Mouse (Mus musculus): ENCODE results near the gene Gm11549.

Gm11549 gene

GRCm38 (mm10) chr3:36521073-36522060 is at the start of gene Gm11549:
Gm11549 (minus strand) TSS chr3:36521813.
- peak; percentile 60 to 67 for DNase-seq (ENCODE audit: low spot score in 2 of 2)

DNA sequence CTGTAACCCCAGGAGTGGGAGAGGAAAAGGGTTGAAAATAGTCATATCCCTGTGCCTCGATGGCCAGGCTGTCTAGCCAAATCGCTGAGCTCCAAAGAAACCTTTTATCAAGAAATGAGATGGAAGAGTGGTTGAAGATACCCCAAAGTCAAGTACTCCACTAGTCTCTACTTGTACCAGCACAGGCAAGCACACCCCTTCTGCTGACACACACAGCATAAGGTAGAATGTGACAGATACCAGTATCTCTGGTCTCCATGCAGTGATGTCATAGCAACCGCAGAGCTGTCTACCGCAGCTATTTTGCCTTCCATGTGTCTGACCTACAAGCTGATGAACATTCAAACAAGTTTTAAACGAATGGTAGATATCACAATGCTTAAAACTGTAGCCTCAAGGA is 48.2 kb upstream of the Gm11549 start:
- DNase-seq (ENCODE audit: low spot score in 2 of 2), result no peak

DNA sequence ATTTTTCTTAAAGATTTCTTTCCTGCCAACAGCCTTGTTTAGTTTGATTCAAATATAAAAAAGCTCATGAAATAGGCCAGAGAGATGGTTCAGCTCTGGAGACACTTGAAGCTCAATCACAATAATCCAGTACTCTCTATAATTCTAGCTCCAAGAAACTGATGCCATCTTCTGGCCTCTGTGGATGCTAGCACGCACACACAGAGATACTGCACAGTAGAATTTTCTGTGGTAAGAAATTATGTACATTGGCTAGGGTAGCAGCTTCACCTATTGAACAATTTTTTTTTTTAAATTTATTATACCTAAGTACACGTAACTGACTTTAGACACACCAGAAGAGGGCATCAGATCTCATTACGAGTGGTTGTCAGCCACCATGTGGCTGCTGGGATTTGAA is 42.1 kb upstream of the Gm11549 start:
- DNase-seq (ENCODE audit: low spot score in 2 of 2), result no peak

DNA sequence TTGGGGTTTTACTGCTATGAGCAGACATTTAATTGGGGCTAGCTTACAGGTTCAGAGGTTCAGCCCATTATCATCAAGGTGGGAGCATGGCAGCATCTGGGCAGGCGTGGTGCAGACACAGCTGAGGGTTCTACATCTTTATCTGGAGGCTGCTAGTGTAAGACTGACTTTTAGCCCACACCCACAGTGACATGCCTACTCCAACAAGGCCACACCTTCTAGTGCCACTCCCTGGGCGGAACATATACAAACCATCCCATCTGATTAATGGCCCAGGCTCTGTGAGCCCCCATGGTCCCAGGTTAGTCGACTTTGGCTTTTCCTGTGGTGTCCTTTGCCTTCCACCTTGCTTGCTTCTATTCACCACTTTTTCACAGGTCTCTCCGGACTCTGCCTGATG is 38.0 kb upstream of the Gm11549 start:
- DNase-seq (ENCODE audit: low spot score in 2 of 2), result no peak

GRCm38 (mm10) chr3:36557601-36558000 is 36.0 kb upstream of the Gm11549 start:
- DNase-seq (ENCODE audit: low spot score in 2 of 2), result no peak

DNA sequence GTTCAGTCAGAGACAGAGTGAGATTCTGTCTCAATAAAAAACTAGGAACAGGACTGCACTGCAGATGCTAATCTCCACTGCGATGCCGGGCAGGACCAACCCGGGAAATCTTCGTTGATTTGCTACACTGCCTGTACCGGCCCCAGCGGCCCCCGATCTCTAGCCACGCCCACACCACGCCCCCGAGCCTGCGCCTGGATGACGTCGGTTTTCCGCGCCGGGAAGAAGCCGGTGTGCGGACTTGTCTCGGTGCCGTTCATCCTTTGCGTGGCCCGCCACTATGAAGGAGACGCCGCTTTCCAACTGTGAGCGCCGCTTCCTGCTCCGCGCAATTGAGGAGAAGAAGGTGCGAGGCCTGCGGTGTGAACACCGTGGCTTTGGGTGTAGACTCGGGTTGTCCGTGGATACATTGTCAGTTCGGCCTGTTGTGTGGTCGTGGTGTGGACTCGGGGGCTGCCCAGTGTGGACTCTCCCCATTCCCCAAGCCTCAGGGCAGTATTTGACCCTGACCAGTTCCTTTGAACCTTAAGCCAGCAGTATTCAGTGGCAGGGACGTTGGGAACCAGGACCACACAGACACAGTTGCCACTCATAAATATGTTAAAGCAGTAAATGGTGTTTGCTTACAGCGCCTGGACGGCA is 30.9 kb upstream of the Gm11549 start, which contains the start of gene Exosc9:
TSS of gene Exosc9 (plus strand) at position 201 of the 642 bp plus-strand sequence.
- peak; percentile 97 to 98 for DNase-seq (ENCODE audit: low spot score in 2 of 2)

GRCm38 (mm10) chr3:36551851-36552384 is 30.3 kb upstream of the Gm11549 start:
- DNase-seq (ENCODE audit: low spot score in 2 of 2), result peak; percentile 51 to 60

- peak in 1 of 2 experiments; percentile 25 for DNase-seq (ENCODE audit: low spot score in 2 of 2)
Observed at GRCm38 (mm10) chr3:36551343-36551742, 29.7 kb upstream of the Gm11549 start.

DNA sequence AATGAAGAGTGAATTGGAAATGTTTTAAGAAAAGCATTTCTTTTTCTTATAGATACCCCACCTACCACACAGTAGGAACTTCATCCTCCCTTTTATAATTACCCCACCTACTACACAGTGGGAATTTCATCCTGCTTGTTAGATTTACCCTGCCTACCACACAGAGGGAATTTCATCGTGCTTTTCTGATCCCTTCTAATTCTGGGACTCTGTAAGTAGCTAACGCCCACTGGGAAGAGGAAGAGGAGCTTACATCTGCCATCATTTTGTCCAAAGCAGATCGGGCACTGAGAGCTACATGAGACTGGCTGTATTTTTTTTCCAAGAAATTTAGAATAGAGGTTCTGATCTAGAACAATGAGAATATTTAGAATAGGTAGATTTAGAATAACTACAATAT is 23.3 kb upstream of the Gm11549 start:
- DNase-seq (ENCODE audit: low spot score in 2 of 2), result no peak

DNA sequence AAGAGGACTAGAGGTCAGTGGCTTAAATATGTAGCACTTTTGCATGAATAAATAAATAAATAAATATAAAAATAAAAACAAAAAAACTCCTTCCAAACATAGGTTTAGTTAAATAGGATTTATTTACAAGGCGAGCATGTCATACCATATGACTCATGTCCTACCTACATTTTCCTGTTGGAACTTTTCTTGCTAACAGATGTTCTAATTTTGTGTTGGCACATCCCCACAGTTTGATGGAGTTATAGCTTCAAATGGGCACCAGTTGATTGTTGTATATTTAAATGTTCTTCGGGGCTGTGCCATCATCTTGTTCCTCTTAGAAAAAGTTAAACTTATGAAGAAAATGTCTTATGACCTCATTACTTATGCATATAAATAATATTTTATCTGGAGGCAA is 19.8 kb upstream of the Gm11549 start:
- DNase-seq (ENCODE audit: low spot score in 2 of 2), result no peak

- DNase-seq (ENCODE audit: low spot score in 2 of 2), result peak; percentile 25 to 44
Observed at GRCm38 (mm10) chr3:36540756-36541155, 19.1 kb upstream of the Gm11549 start.

DNA sequence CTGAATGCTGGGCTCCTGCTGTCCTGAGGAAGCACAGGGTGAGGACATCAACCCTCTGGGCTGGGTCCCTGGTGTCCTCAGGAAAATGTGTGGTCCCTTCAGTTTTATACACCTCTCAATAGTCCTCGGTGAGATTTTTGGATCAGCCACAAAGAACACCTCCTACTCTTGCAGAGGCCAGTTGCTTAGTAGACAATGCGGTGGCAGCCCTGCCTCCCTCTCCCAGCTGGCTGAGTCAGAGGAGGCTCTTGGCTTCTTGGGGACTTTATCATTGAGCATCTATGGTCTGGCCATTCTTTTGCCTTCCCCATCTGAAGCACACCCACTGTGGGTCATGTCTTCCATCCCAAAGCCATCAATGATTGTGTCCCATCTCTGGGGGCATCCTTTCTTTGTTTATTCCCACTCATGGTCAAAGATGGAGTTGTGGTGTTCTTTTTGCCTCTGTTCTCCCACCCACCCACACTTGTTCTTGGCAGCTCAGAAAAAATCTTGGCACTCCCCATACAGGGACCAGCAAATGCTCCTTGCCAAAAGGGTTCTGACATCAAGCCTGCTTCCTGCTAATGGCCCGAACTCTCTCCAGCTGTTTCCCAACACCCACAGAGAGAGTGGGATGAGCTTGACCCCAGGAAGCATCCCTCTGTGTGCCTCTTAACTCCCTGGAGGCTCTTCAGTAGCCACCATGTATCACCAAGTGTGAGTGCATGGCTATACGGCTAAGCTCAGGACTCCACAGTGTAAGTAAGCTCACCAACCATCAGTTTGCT is 16.3 kb upstream of the Gm11549 start:
- peak; percentile 33 to 35 for DNase-seq (ENCODE audit: low spot score in 2 of 2)

GRCm38 (mm10) chr3:36536041-36536440 is 14.4 kb upstream of the Gm11549 start:
- no peak for DNase-seq (ENCODE audit: low spot score in 2 of 2)

GRCm38 (mm10) chr3:36533201-36533672 is 11.6 kb upstream of the Gm11549 start:
- DNase-seq (ENCODE audit: low spot score in 2 of 2), result no peak

DNA sequence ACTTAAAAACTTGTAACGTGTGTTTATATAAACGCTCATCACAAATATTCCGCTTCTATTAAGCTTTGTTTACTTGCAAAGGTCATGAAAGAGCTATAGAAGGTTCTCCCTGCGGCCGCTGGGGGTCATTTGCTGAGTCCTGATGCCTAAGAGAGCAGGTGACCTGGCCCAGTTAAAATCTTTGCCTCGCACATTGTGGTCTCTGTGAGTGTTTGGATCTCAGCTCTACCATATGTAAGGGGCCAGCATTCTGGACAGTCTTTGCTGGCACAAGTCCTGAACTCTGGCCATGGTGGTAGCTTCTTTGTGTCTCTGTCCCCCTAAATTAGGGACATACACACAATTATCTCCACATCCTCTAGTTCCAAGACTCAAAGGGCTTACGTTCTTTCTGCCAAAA is 11.1 kb upstream of the Gm11549 start:
- DNase-seq (ENCODE audit: low spot score in 2 of 2), result no peak

DNA sequence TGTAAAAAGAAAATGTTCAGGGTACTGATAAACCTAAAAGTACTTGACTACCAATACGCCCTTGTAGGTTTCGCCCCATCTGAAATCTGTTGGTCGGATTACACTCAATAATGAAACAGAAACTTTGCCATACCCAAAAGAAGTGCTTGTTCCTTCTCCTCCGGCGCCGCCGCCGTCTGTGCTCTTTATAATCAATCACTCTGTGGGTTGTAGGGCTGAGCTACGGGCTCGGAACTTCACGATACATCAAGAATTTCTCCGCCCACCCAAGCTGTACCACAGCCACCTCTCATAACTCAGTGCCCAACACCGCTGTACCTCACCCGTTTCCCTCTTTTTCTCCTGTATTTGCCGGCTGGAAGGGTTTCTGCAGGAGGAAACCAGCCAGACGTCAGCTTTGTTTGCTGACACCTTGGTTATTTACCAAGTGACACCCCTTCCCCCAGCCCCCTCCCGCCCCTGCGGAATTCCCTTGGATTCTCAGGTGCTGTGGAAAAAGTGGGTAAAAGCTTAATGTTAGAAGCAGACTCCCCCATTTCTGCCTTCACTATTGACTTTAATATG is 10.4 kb upstream of the Gm11549 start:
- DNase-seq (ENCODE audit: low spot score in 2 of 2), result peak in 1 of 2 experiments; percentile 20

DNA sequence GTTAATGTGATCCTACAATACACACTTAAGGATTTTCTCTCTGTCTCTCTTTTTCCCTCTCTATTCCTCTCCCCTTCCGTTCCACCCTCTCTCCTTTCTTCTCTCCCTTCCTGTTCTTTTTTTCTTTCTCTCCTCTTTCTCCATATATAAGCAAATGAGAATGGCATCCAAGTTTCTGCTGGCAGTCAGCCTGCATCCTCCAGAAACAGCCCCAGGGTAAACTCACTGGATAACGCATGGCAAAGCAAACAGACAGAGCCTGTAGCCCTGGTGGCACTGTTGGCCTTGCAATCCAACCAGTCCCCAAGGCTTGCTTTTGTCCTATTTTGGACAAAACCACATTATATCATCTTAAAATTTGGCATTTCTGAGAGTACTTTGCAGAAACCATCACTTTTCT is 9.6 kb upstream of the Gm11549 start:
- DNase-seq (ENCODE audit: low spot score in 2 of 2), result peak in 1 of 2 experiments; percentile 36

DNA sequence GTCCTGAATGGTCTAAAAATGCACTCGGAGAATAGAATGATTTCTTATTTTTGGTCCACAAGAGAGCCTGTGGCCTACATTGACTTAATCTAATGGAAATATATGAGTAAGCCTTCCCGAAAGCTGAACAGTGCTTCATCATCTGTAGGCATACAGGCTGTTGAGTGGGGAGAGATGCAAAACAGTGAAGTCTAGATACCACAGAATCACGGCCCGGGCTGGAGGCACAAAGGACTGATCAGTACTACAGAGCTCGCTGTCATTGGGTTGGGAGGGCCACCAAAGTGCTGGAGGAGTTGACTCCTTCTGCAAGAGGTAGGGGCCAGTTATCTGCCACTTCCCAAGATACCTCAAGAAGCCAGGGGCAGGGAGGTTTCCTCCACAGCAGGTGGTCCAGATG is 9.2 kb upstream of the Gm11549 start:
- peak in 1 of 2 experiments; percentile 21 for DNase-seq (ENCODE audit: low spot score in 2 of 2)

GRCm38 (mm10) chr3:36530345-36530744 is 8.7 kb upstream of the Gm11549 start:
- peak; percentile 77 to 79 for DNase-seq (ENCODE audit: low spot score in 2 of 2)

GRCm38 (mm10) chr3:36524466-36524865 is 2.9 kb upstream of the Gm11549 start:
- DNase-seq (ENCODE audit: low spot score in 2 of 2), result no peak

GRCm38 (mm10) chr3:36522137-36522536 is 524 bp upstream of the Gm11549 start:
- no peak for DNase-seq (ENCODE audit: low spot score in 2 of 2)
